Mouse (Mus musculus) urinary bladder, postnatal 14 days (tissue): ENCODE measurements at regions not wholly inside any gene's neighbourhood (a gene's known extent, or its start where the extent isn't known, plus 50 kb on each side); places are given as distances from the start of the nearest gene placed in this dataset.

Experiments used
- DNase-seq: peaks from one replicate; pipeline ENCODE4 v3.0.0; 2021; ENCODE audit warnings: low spot score

- DNase-seq = no peak
Observed at GRCm38 (mm10) chr12:16268621-16269165, 342.1 kb downstream of the Lpin1 start.

- DNase-seq = no peak
Observed at GRCm38 (mm10) chr12:16261465-16261864, 349.3 kb downstream of the Lpin1 start.

GRCm38 (mm10) chr12:16260981-16261380, 349.8 kb downstream of the Lpin1 start:
- DNase-seq = no peak

- DNase-seq = no peak
Observed at GRCm38 (mm10) chr12:16260501-16260900, 350.3 kb downstream of the Lpin1 start.

GRCm38 (mm10) chr12:16250621-16251020, 360.1 kb downstream of the Lpin1 start:
- no peak for DNase-seq

- no peak for DNase-seq
Observed at GRCm38 (mm10) chr12:16250096-16250495, 360.7 kb downstream of the Lpin1 start.

GRCm38 (mm10) chr12:16239792-16240191, 371.0 kb downstream of the Lpin1 start:
- DNase-seq = no peak

- DNase-seq = no peak
Observed at GRCm38 (mm10) chr12:16237498-16237897, 373.3 kb downstream of the Lpin1 start.

GRCm38 (mm10) chr12:16233559-16233958, 377.2 kb downstream of the Lpin1 start:
- DNase-seq = no peak

- no peak for DNase-seq
Observed at GRCm38 (mm10) chr12:16232828-16233227, 377.9 kb downstream of the Lpin1 start.

- DNase-seq = no peak
Observed at GRCm38 (mm10) chr12:16232051-16232450, 378.7 kb downstream of the Lpin1 start.

- no peak for DNase-seq
Observed at GRCm38 (mm10) chr12:16231093-16231492, 379.7 kb downstream of the Lpin1 start.

- no peak for DNase-seq
Observed at GRCm38 (mm10) chr12:16225428-16225827, 385.3 kb downstream of the Lpin1 start.

- no peak for DNase-seq
Observed at GRCm38 (mm10) chr12:16222836-16223450, 387.8 kb downstream of the Lpin1 start.

GRCm38 (mm10) chr12:16222205-16222604, 388.6 kb downstream of the Lpin1 start:
- no peak for DNase-seq

GRCm38 (mm10) chr12:16221142-16221541, 389.6 kb downstream of the Lpin1 start:
- DNase-seq = no peak

- no peak for DNase-seq
Observed at GRCm38 (mm10) chr12:16220561-16220960, 390.2 kb downstream of the Lpin1 start.

- DNase-seq = no peak
Observed at GRCm38 (mm10) chr12:16218906-16219305, 391.9 kb downstream of the Lpin1 start.

GRCm38 (mm10) chr12:16210553-16210952, 393.8 kb upstream of the Trib2 start:
- peak; percentile 7 for DNase-seq

GRCm38 (mm10) chr12:16210111-16210510, 393.4 kb upstream of the Trib2 start:
- DNase-seq = no peak

- DNase-seq = no peak
Observed at GRCm38 (mm10) chr12:16204941-16205340, 388.2 kb upstream of the Trib2 start.

- DNase-seq = no peak
Observed at GRCm38 (mm10) chr12:16196917-16197316, 380.2 kb upstream of the Trib2 start.

- no peak for DNase-seq
Observed at GRCm38 (mm10) chr12:16191803-16192389, 375.2 kb upstream of the Trib2 start.

- DNase-seq = no peak
Observed at GRCm38 (mm10) chr12:16190706-16191105, 374.0 kb upstream of the Trib2 start.
